Mouse (Mus musculus) CH12.LX (cell line): ENCODE results near the gene Serpine2. TPM values are rescaled to one million over a fixed set of nuclear protein-coding genes. Genes with fewer than 3 reads are reported as not detected.

Experiments used
- DNase-seq: peaks from one replicate; pipeline ENCODE4 v3.0.0-alpha.2; 2013; ENCODE audit errors: extremely low read depth
- H3K27ac ChIP-seq: 2 replicates; pipeline ENCODE4 v1.5.1; 2012; ENCODE audit warnings: low read depth, mild to moderate bottlenecking, control low read depth, moderate library complexity; ENCODE audit not compliant: insufficient read depth
- H3K27me3 ChIP-seq: replicated peaks from 2 replicates; pipeline ENCODE3; 2012; ENCODE audit warnings: inconsistent platforms
- H3K36me3 ChIP-seq, 2 experiments: replicated peaks in 1 of 2; 2 replicates each; pipeline versions ENCODE3 to v1.6.1; 2012; ENCODE audit warnings: inconsistent platforms in 1 of 2, low read length in 1 of 2, mild to moderate bottlenecking in 1 of 2, mixed read lengths in 1 of 2, moderate library complexity in 1 of 2; ENCODE audit not compliant: control insufficient read depth in 1 of 2, insufficient read depth in 1 of 2
- H3K4me1 ChIP-seq, 2 experiments: 2 replicates each; pipeline ENCODE4 v1.6.1; 2012; ENCODE audit warnings: inconsistent platforms in 1 of 2, moderate library complexity in 1 of 2; ENCODE audit not compliant: insufficient read depth in 2 of 2, control insufficient read depth in 1 of 2
- H3K4me2 ChIP-seq: 2 replicates; pipeline ENCODE4 v1.6.1; 2012; ENCODE audit warnings: low read depth, mild to moderate bottlenecking, control low read depth; ENCODE audit not compliant: poor library complexity, insufficient read depth, severe bottlenecking
- H3K4me3 ChIP-seq, 3 experiments: fragments of 150-350 bp in 1 of 3; sonication (generic) in 1 of 3; replicated peaks in 1 of 3; 2 replicates each; pipeline versions ENCODE3 to v1.5.1; 2011 to 2012; ENCODE audit warnings: low read depth in 2 of 3, low read length in 2 of 3, mild to moderate bottlenecking in 2 of 3, moderate library complexity in 2 of 3, control low read depth in 1 of 3, improper control_type of control experiment in 1 of 3, inconsistent platforms in 1 of 3, mixed read lengths in 1 of 3; ENCODE audit not compliant: poor library complexity in 1 of 3
- H3K79me2 ChIP-seq: replicated peaks from 2 replicates; pipeline ENCODE4 v1.6.1; 2012; ENCODE audit warnings: mild to moderate bottlenecking, moderate library complexity; ENCODE audit not compliant: control insufficient read depth, poor library complexity, insufficient read depth, severe bottlenecking; ENCODE audit errors: extremely low read depth
- H3K9ac ChIP-seq: 2 replicates; pipeline ENCODE4 v1.6.1; 2012; ENCODE audit warnings: low read depth, mild to moderate bottlenecking, control low read depth, moderate library complexity; ENCODE audit not compliant: insufficient read depth
- H3K9me3 ChIP-seq: replicated peaks from 2 replicates; pipeline ENCODE3; 2012; ENCODE audit warnings: low read length, inconsistent platforms, mixed read lengths
- BHLHE40 ChIP-seq: IDR thresholded peaks from 2 replicates; pipeline ENCODE4 v1.6.1; 2011; ENCODE audit warnings: mild to moderate bottlenecking, low read depth, low read length, improper control_type of control experiment
- CHD1 ChIP-seq: IDR thresholded peaks from 2 replicates; pipeline ENCODE4 v1.6.1; 2012; ENCODE audit warnings: low read depth, low read length, improper control_type of control experiment, inconsistent platforms
- CHD2 ChIP-seq: IDR thresholded peaks from 2 replicates; pipeline ENCODE4 v1.6.1; 2011; ENCODE audit warnings: low read length, improper control_type of control experiment
- CTCF ChIP-seq, 2 experiments: IDR thresholded peaks in 1 of 2; conservative IDR thresholded peaks in 1 of 2; 2 replicates each; pipeline ENCODE4 v1.5.1; 2011 to 2012; ENCODE audit warnings: low read depth in 2 of 2, low read length in 2 of 2, improper control_type of control experiment in 1 of 2, inconsistent platforms in 1 of 2, mild to moderate bottlenecking in 1 of 2, moderate library complexity in 1 of 2
- ETS1 ChIP-seq: conservative IDR thresholded peaks from 2 replicates; pipeline ENCODE4 v1.6.1; 2012; ENCODE audit warnings: low read depth, mild to moderate bottlenecking, inconsistent platforms, low read length, improper control_type of control experiment, moderate library complexity
- IRF4 ChIP-seq: IDR thresholded peaks from 2 replicates; pipeline ENCODE4 v1.6.1; 2014; ENCODE audit warnings: low read depth, mild to moderate bottlenecking, inconsistent platforms, low read length, improper control_type of control experiment
- JUND ChIP-seq: conservative IDR thresholded peaks from 2 replicates; pipeline ENCODE4 v1.6.1; 2011; ENCODE audit warnings: low read depth, low read length, improper control_type of control experiment
- MAX ChIP-seq: IDR thresholded peaks from 2 replicates; pipeline ENCODE4 v1.6.1; 2011; ENCODE audit warnings: low read length, improper control_type of control experiment
- MYC ChIP-seq: IDR thresholded peaks from 2 replicates; pipeline ENCODE4 v1.6.1; 2011; ENCODE audit warnings: low read depth, mild to moderate bottlenecking, improper control_type of control experiment, low read length
- NELFE ChIP-seq: IDR thresholded peaks from 2 replicates; pipeline ENCODE4 v1.6.1; 2011; ENCODE audit warnings: low read depth, low read length, improper control_type of control experiment
- POLR2A ChIP-seq: IDR thresholded peaks from 2 replicates; pipeline ENCODE4 v1.6.1; 2011; ENCODE audit warnings: low read depth, mild to moderate bottlenecking, improper control_type of control experiment, low read length
- POLR2AphosphoS2 ChIP-seq: IDR thresholded peaks from 2 replicates; pipeline ENCODE4 v1.6.1; 2011; ENCODE audit warnings: low read depth, low read length, improper control_type of control experiment
- RAD21 ChIP-seq: IDR thresholded peaks from 2 replicates; pipeline ENCODE4 v1.6.1; 2011; ENCODE audit warnings: low read depth, mild to moderate bottlenecking, low read length, improper control_type of control experiment, moderate library complexity
- RCOR1 ChIP-seq: conservative IDR thresholded peaks from 2 replicates; pipeline ENCODE4 v1.6.1; 2012; ENCODE audit warnings: low read depth, mild to moderate bottlenecking, inconsistent platforms, low read length, improper control_type of control experiment
- TBP ChIP-seq: conservative IDR thresholded peaks from 2 replicates; pipeline ENCODE4 v1.6.1; 2011; ENCODE audit warnings: low read depth, low read length, improper control_type of control experiment
- TCF12 ChIP-seq: IDR thresholded peaks from 2 replicates; pipeline ENCODE4 v1.6.1; 2014; ENCODE audit warnings: low read depth, mild to moderate bottlenecking, inconsistent platforms, low read length, improper control_type of control experiment
- USF2 ChIP-seq: conservative IDR thresholded peaks from 2 replicates; pipeline ENCODE4 v1.6.1; 2011; ENCODE audit warnings: low read depth, low read length, improper control_type of control experiment
- dilution Hi-C: fragments of 300-500 bp; cut with MboI; formaldehyde crosslinking; loops from 2 replicates; pipeline ENCODE4 v1.14.3; 2020; ENCODE audit warnings: low sequenced_read_pairs; ENCODE audit not compliant: extremely low pct_unique_long_range_greater_than_20kb, extremely low pct_ligation_motif_present
- in situ Hi-C: fragments of 300-500 bp; cut with MboI; formaldehyde crosslinking; loops from 3 replicates; pipeline ENCODE4 v1.14.3; 2019; ENCODE audit warnings: low sequenced_read_pairs, low pct_ligation_motif_present, low pct_unique_long_range_greater_than_20kb, mixed read lengths
- polyA plus RNA-seq: library from polyadenylated mRNA; unstranded; fragments of >175 nt; gene quantifications from 2 replicates; pipeline ENCODE4 v1.2.1, GENCODE M21; 2012; ENCODE audit warnings: low read depth; ENCODE audit not compliant: insufficient read length
- total RNA-seq, 2 experiments: library from RNA; depleted of rRNA; stranded (reverse); fragments of 300-350 nt in 1 of 2; fragments of >200 nt in 1 of 2; gene quantifications; 2 replicates each; pipeline ENCODE4 v1.2.3; 2012 to 2014

Serpine2 gene
- total and polyA plus RNA-seq, 3 experiments = 14.8 to 17.3 (median 15.1) TPM

DNA sequence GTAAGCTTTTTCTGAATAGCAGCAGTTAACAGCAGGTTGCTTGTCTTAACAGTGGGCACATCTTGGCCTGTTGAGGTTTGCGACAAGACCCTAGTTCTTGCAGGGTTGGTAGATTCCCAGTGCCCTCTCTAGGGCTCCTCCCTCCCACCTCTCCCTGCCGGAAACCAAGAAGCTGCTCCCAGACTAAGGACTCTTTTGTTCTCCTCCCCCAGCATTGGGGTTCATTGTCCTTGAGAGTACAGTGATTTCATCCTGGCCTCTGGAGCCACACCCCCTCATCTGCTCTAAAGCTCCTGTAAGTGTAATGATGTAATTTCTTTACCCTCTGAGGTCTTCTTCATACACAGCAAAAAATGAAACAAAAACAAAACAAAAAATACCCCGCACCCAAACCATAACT, 13.8 kb upstream of the Serpine2 start:
- H3K27me3 ChIP-seq = no peaks in the 10 kb centered on the region
- in situ Hi-C loops (no loop called here), dilution Hi-C loops (no loop called here)
- H3K4me3 ChIP-seq = no peak overlapping the region
- no peak overlapping the region for H3K9ac ChIP-seq
- no peak overlapping the region for H3K4me2 ChIP-seq
- DNase-seq = no peak
- no peak overlapping the region for H3K27ac ChIP-seq
- TF ChIP-seq NELFE (no peak), USF2 (no peak), RAD21 (no peak), ETS1 (no peak), RCOR1 (no peak), CHD2 (no peak)
- H3K79me2 ChIP-seq = no peaks in the 10 kb centered on the region
- H3K9me3 ChIP-seq = no peaks in the 10 kb centered on the region
- H3K36me3 ChIP-seq = no peaks in the 10 kb centered on the region
- H3K4me1 ChIP-seq = no peaks in the 10 kb centered on the region

DNA sequence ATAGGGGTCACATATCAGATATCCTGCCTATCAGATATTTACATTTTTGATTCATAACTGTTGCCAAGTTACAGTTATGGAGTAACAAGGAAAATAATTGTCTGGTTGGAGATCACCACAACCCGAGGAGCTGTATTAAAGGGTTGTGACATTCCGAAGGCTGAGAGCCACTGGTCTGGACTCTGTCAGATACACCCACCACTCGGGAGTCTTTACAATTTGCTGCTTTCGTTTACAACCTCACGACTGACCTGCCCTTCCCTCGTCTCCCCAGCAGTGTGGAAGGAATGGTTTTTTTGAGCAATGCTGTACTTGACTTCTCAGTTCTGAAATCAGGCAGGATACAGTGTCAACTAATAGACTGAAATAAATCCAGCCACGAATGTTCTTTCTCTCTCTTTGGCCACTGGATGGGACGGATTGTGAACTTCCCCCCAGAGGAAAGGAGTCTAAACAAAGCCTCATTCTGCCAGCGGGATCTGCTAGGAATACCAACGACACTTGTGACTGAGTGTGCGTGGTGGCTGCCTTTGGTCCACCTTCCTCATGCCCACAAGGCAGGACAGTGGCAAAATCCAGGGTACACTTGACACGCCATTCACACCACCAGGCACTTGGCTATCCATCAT, 455 bp downstream of the Serpine2 start:
- H3K4me3 ChIP-seq = no peak overlapping the region
- in situ Hi-C loops (no loop called here), dilution Hi-C loops (no loop called here)
- peaks cover 8 to 50% of the 10 kb centered on the region in 2 experiments for H3K4me1 ChIP-seq
- no peak overlapping the region for H3K27ac ChIP-seq
- no peak for DNase-seq
- H3K4me2 ChIP-seq = no peak overlapping the region
- H3K79me2 ChIP-seq = no peaks in the 10 kb centered on the region
- peaks cover 16% of the 10 kb centered on the region for H3K27me3 ChIP-seq
- no peaks in the 10 kb centered on the region for H3K36me3 ChIP-seq
- TF ChIP-seq POLR2AphosphoS2 = no peak
- no peak for TF ChIP-seq MAX
- no peak for TF ChIP-seq POLR2A
- no peak for TF ChIP-seq TCF12
- TF ChIP-seq IRF4 = no peak
- no peak for TF ChIP-seq BHLHE40
- no peak for TF ChIP-seq JUND
- no peak for TF ChIP-seq RAD21
- no peak for TF ChIP-seq CTCF (conservative IDR thresholded peaks at IDR 0.05 in 1 of 2, IDR thresholded peaks at IDR 0.05 in 1 of 2; ENCODE audit: low read depth in 2 of 2, low read length in 2 of 2)
- TF ChIP-seq CHD1 = no peak
- TF ChIP-seq TBP = no peak
- no peak for TF ChIP-seq MYC
- H3K9me3 ChIP-seq = no peaks in the 10 kb centered on the region
- H3K9ac ChIP-seq = no peak overlapping the region
